Mouse (Mus musculus) heart, adult 2 months (tissue): ENCODE data around the gene Slit3.
A peak's percentile ranks its signal among the peaks of the same experiment; 100 is the strongest.

ENCODE experiments used
- CTCF ChIP-seq: fragments of 200-600 bp; IDR thresholded peaks from 2 replicates; pipeline ENCODE4 v1.8.1; 2022; ENCODE audit warnings: antibody characterized with exemption, mild to moderate bottlenecking, moderate library complexity
- POLR2A ChIP-seq: fragments of 200-500 bp; IDR thresholded peaks from 2 replicates; pipeline ENCODE4 v1.6.1; 2011; ENCODE audit warnings: mild to moderate bottlenecking, low read depth, low read length, control low read depth; ENCODE audit not compliant: insufficient read depth

DNA sequence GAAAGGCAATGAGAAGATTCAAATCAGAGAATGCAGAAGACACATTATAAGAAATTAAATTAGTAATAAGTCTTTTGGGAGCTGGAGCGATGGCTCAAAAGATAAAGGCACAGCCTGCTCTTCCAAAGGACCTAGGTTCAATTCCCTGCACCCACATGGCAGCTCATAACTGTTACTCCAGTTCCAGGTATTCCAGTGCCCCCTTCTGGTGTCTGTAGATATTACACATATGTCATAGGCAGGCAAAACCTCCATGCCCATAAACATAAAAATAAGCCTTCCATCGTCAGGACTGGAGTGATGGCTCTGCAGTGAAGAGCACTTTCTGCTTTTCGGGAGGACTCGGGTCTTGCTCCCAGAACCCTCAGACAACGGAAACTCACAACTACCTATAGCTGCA, 583.9 kb downstream of the Slit3 start:
- TF ChIP-seq CTCF (0 out of 2 replicates have a peak, but pooled peaks have one; percentile 5), POLR2A (no peak)
